Comparison of ENCODE assay signal across 9 mouse cellular contexts in genomic region chr2:128544421-128545137, GRCm38 (mm10). TPM values are rescaled to one million over a fixed set of nuclear protein-coding genes. Genes with fewer than 3 reads are reported as not detected.
DNase-seq lines count a peak whose midpoint lies in the region; ATAC-seq and TF ChIP-seq lines count a peak whose summit lies in the region.
"Had no signal": no experiment of that assay in that cellular context is flagged by ENCODE, and none has a peak within 500 bp of the region (broad histone marks: within the 10 kb centered on the region; RNA-seq: fewer than 3 reads in every experiment).

No protein-coding gene starts in this region.

- no peak overlapping the region for H3K9ac ChIP-seq in heart, adult 2 months (ENCODE audit: low read depth, low read length)
- H3K9ac ChIP-seq in embryonic facial prominence, embryonic 12.5 days = no peak overlapping the region
- no peak overlapping the region for H3K9ac ChIP-seq in limb, embryonic 11.5 days (ENCODE audit: low read length)

- H3K79me2 ChIP-seq in heart, adult 2 months (replicated peaks; ENCODE audit: control insufficient read depth, insufficient read depth, low read length) = no peaks in the 10 kb centered on the region

- no peak overlapping the region for H3K4me3 ChIP-seq in heart, adult 2 months
- H3K4me3 ChIP-seq in embryonic facial prominence, embryonic 12.5 days = no peak overlapping the region
- no peak overlapping the region for H3K4me3 ChIP-seq in limb, embryonic 11.5 days (ENCODE audit: low read depth, low read length)

- no peaks in the 10 kb centered on the region for H3K36me3 ChIP-seq in heart, adult 2 months (ENCODE audit: control insufficient read depth, insufficient read depth, low read length)
- no peaks in the 10 kb centered on the region for H3K36me3 ChIP-seq in embryonic facial prominence, embryonic 12.5 days
- no peaks in the 10 kb centered on the region for H3K36me3 ChIP-seq in limb, embryonic 11.5 days (ENCODE audit: control insufficient read depth, insufficient read depth, low read length)

- intact Hi-C loops in heart, adult 2 months (cut with DNase I) = no loop called here

- H3K4me2 ChIP-seq in embryonic facial prominence, embryonic 12.5 days (replicated peaks) = no peak overlapping the region
- H3K4me2 ChIP-seq in limb, embryonic 11.5 days (ENCODE audit: low read depth, severe bottlenecking) = no peak overlapping the region

- H3K27me3 ChIP-seq in heart, adult 2 months (ENCODE audit: control insufficient read depth, insufficient read depth, low read length) = no peaks in the 10 kb centered on the region
- H3K27me3 ChIP-seq in embryonic facial prominence, embryonic 12.5 days = no peaks in the 10 kb centered on the region
- no peaks in the 10 kb centered on the region for H3K27me3 ChIP-seq in limb, embryonic 11.5 days (ENCODE audit: control insufficient read depth, insufficient read depth, low read length)

- no peak overlapping the region for H3K27ac ChIP-seq in heart, adult 2 months
- no peak overlapping the region for H3K27ac ChIP-seq in embryonic facial prominence, embryonic 12.5 days
- peak overlapping the region; percentile 75 for H3K27ac ChIP-seq in limb, embryonic 11.5 days (replicated peaks; ENCODE audit: low read depth, low read length)

- 58% methylated on average over 5 of the region's 5 CpGs for WGBS in heart, adult 2 months
- WGBS in embryonic facial prominence, embryonic 12.5 days = 42% methylated on average over 5 of the region's 5 CpGs
- WGBS in limb, embryonic 11.5 days = 55% methylated on average over 5 of the region's 5 CpGs

- 0 out of 2 replicates have a peak, but pooled peaks cover 3% of the 10 kb centered on the region for H3K9me3 ChIP-seq in embryonic facial prominence, embryonic 12.5 days
- H3K9me3 ChIP-seq in limb, embryonic 11.5 days (ENCODE audit: control insufficient read depth, low read length) = no peaks in the 10 kb centered on the region

- no peak for TF ChIP-seq POLR2A in heart, adult 2 months (IDR thresholded peaks at IDR 0.05; ENCODE audit: insufficient read depth, low read depth, low read length)

- no peak for DNase-seq in heart, adult 2 months
- no peak for DNase-seq in heart, adult 9 months (ENCODE audit: low spot score in 2 of 2)
- peak; percentile 31 for DNase-seq in urinary bladder, postnatal 25 days (ENCODE audit: low spot score)
- no peak for DNase-seq in urinary bladder, adult 2 months (ENCODE audit: low spot score)
- DNase-seq in limb, embryonic 11.5 days (ENCODE audit: low spot score) = peak; percentile 74
- DNase-seq in naive thymus-derived CD4-positive, alpha-beta T cell, adult 2 months (ENCODE audit: low read depth) = peak; percentile 61
- no peak for DNase-seq in urinary bladder, postnatal 4 days (ENCODE audit: low spot score in 2 of 2)

- no peak for TF ChIP-seq EP300 in heart, adult 2 months (IDR thresholded peaks at IDR 0.05; ENCODE audit: insufficient read depth, low read depth, low read length)

- peak; percentile 53 for TF ChIP-seq CTCF in heart, adult 2 months (IDR thresholded peaks at IDR 0.05)

- ATAC-seq in embryonic facial prominence, embryonic 12.5 days (ENCODE audit: insufficient number of reproducible peaks, insufficient read depth, low FRiP score, low TSS enrichment) = 0 out of 2 replicates have a peak, but pooled peaks have one; percentile 53
- peak; percentile 71; the same call in 1 of the 2 replicates for ATAC-seq in limb, embryonic 11.5 days (ENCODE audit: insufficient number of reproducible peaks, low FRiP score, low TSS enrichment, low read depth)

- H3K4me1 ChIP-seq in heart, adult 2 months (ENCODE audit: control insufficient read depth, insufficient read depth, low read length) = no peaks in the 10 kb centered on the region
- H3K4me1 ChIP-seq in embryonic facial prominence, embryonic 12.5 days = peaks cover 6% of the 10 kb centered on the region
- 0 out of 2 replicates have a peak, but pooled peaks cover 6% of the 10 kb centered on the region for H3K4me1 ChIP-seq in limb, embryonic 11.5 days (ENCODE audit: control insufficient read depth, insufficient read depth, low read length)

RNA-seq across cellular contexts. Expression of gene Spdye4c, which starts 46.4 kb away (rescaled TPM):
- not detected for total RNA-seq in heart, adult 2 months (2021)
- polyA plus RNA-seq in heart, adult 2 months (2012; rRNA removed) = not detected in 2 replicates
- not detected in 2 replicates for polyA plus RNA-seq in urinary bladder, adult 2 months (2012; rRNA removed)
- not detected in 2 replicates for polyA plus RNA-seq in embryonic facial prominence, embryonic 12.5 days (2016; fragmentation: Nextera tagmentation; extraction: Ambion mirVana)
- polyA plus RNA-seq in limb, embryonic 11.5 days (2014; fragmentation: Nextera tagmentation; extraction: Ambion mirVana) = not detected in 2 replicates
- polyA plus RNA-seq: neural tube, embryonic 14.5 days had no signal

Comparison
In these comparisons a context has a peak if more than half of its experiments do, and no peak if none do; other contexts are left out.
1. DNase-seq: peak in urinary bladder, postnatal 25 days (single experiment), limb, embryonic 11.5 days (single experiment) and naive thymus-derived CD4-positive, alpha-beta T cell, adult 2 months (single experiment); none in heart, adult 2 months (0 of 2), heart, adult 9 months (0 of 2), urinary bladder, adult 2 months (single experiment) and urinary bladder, postnatal 4 days (0 of 2).